Mouse (Mus musculus): ENCODE data around the gene Rtkn2. TPM values are rescaled to one million over a fixed set of nuclear protein-coding genes. Genes with fewer than 3 reads are reported as not detected.

Gene Rtkn2
- polyA plus RNA-seq, 1 experiment from 2014 or later: 8.1 TPM

DNA sequence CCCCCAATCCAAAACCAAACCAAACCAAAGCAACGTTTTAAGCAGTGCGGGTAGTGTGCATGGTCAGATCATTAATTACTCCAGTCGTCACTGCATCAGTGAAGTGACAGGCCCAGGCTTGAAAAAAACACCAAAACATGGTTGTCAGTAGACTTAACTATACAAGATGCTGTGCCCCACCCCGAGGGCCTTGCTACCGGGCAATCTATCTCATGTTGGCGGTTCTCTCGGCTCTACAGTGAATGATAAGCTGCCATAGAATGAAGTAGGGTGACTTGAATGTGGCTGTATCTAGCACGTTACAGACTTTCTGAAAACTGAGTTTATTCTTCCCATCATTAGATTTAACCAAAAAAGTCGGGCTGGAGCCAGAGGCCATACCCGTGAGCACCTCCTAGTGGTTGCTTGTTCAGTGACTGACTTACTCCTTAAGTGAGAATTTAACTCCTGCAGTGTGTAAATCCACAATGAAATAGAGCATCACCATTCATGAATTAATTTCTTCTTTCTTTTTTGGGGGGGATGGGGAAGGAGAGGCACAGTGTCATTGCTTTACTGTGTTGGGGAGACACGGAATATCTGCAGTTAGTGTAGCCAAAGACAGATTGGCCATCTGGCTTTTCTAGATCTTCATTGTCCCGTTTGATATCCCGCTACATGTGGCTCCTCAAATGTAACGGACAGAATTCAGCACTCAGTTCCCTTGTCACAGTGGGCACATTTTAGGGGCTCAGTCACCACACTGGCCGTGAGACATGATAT is 110.2 kb downstream of the Rtkn2 start:
- Histone ChIP-seq H3K36me3 (ENCODE audit: control insufficient read depth, insufficient read depth) (no peaks in the 10 kb centered on the region), H3K27ac (ENCODE audit: low read length) (no peak overlapping the region), H3K9ac (replicated peaks; ENCODE audit: low read depth, low read length) (no peak overlapping the region), H3K4me1 (replicated peaks; ENCODE audit: control insufficient read depth, insufficient read depth, low read length) (no peaks in the 10 kb centered on the region), H3K27me3 (replicated peaks; ENCODE audit: control insufficient read depth, insufficient read depth, low read length) (no peaks in the 10 kb centered on the region), H3K9me3 (ENCODE audit: control insufficient read depth, low read length) (no peaks in the 10 kb centered on the region), H3K4me2 (ENCODE audit: low read length) (no peak overlapping the region), H3K4me3 (replicated peaks; ENCODE audit: low read length) (no peak overlapping the region)
- 73% methylated on average over 15 of the region's 15 CpGs for WGBS
- ATAC-seq: no peak

DNA sequence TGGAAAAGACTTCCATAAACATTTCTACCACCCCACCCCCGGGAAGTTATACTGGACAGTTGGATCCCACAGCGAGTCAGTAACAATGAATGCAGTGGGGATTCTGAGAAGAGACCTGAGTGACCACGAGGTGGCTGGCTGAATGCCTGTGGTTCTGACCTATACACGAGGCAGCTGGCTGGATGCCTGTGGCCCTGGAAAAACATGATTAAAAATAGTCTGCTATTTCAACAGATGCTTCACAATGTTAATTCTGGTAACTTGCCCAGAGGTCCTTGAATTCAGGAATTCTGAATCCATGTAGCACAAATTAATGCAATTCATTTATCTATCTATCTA is 110.8 kb downstream of the Rtkn2 start:
- WGBS: 71% methylated on average over 4 of the region's 4 CpGs

DNA sequence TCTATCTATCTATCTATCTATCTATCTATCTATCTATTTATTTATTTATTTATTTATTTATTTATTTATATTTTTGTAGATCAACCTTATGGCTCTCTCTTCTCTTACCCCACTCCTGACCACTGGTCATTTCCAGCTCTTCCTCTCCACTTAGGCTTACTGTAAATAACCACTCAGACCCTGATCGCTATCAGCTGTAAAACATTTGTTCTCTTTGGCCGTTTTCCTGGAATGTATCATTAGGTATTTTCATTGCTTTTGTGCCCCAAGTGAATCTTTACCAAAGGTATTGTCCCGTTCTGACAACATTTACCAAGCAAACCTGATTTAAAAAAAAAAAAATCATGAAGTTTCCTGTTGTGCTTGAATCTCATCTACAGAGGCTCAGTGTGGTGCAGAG is 111.2 kb downstream of the Rtkn2 start:
- Histone ChIP-seq H3K9ac (replicated peaks; ENCODE audit: low read depth, low read length) (no peak overlapping the region), H3K27ac (ENCODE audit: low read length) (no peak overlapping the region), H3K36me3 (ENCODE audit: control insufficient read depth, insufficient read depth) (no peaks in the 10 kb centered on the region), H3K4me3 (replicated peaks; ENCODE audit: low read length) (no peak overlapping the region), H3K4me2 (ENCODE audit: low read length) (no peak overlapping the region), H3K9me3 (ENCODE audit: control insufficient read depth, low read length) (no peaks in the 10 kb centered on the region), H3K4me1 (replicated peaks; ENCODE audit: control insufficient read depth, insufficient read depth, low read length) (no peaks in the 10 kb centered on the region), H3K27me3 (replicated peaks; ENCODE audit: control insufficient read depth, insufficient read depth, low read length) (no peaks in the 10 kb centered on the region)
- 86% methylated on average over 3 of the region's 3 CpGs for WGBS
- no peak for ATAC-seq

More for the DNA sequence above, 110.8 kb downstream of the Rtkn2 start:
- H3K27ac ChIP-seq (ENCODE audit: low read length): no peak overlapping the region
- no peaks in the 10 kb centered on the region for H3K4me1 ChIP-seq (replicated peaks; ENCODE audit: control insufficient read depth, insufficient read depth, low read length)
- no peak overlapping the region for H3K4me3 ChIP-seq (replicated peaks; ENCODE audit: low read length)
- H3K9ac ChIP-seq (replicated peaks; ENCODE audit: low read depth, low read length): no peak overlapping the region
- ATAC-seq: no peak
- H3K4me2 ChIP-seq (ENCODE audit: low read length): no peak overlapping the region
- no peaks in the 10 kb centered on the region for H3K9me3 ChIP-seq (ENCODE audit: control insufficient read depth, low read length)
- H3K36me3 ChIP-seq (ENCODE audit: control insufficient read depth, insufficient read depth): no peaks in the 10 kb centered on the region
- no peaks in the 10 kb centered on the region for H3K27me3 ChIP-seq (replicated peaks; ENCODE audit: control insufficient read depth, insufficient read depth, low read length)

DNA sequence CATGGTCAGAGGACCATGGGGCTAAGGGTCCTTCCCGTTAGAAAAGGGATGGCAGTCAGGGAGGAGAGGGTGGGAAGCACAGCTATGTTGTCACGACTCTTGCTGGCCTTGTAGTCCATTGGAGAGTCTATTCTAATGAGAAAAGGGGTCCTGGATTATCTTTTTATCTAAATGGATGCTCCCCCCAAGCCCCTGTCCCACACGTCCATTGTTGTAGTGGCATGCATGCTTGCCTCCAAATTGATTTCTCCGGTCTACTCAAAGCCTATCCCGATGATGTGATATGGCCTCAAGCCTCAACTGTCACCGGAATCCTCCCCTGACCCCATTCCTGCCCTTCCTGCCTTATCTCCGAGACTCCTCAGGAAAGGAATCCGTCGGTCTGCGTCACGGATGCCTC is 111.6 kb downstream of the Rtkn2 start:
- H3K27ac ChIP-seq (ENCODE audit: low read length): no peak overlapping the region
- H3K9me3 ChIP-seq (ENCODE audit: control insufficient read depth, low read length): no peaks in the 10 kb centered on the region
- no peak for ATAC-seq
- H3K9ac ChIP-seq (replicated peaks; ENCODE audit: low read depth, low read length): no peak overlapping the region
- no peaks in the 10 kb centered on the region for H3K36me3 ChIP-seq (ENCODE audit: control insufficient read depth, insufficient read depth)
- no peak overlapping the region for H3K4me2 ChIP-seq (ENCODE audit: low read length)
- H3K4me3 ChIP-seq (replicated peaks; ENCODE audit: low read length): no peak overlapping the region
- H3K27me3 ChIP-seq (replicated peaks; ENCODE audit: control insufficient read depth, insufficient read depth, low read length): no peaks in the 10 kb centered on the region
- WGBS: 92% methylated on average over 11 of the region's 11 CpGs
- no peaks in the 10 kb centered on the region for H3K4me1 ChIP-seq (replicated peaks; ENCODE audit: control insufficient read depth, insufficient read depth, low read length)

DNA sequence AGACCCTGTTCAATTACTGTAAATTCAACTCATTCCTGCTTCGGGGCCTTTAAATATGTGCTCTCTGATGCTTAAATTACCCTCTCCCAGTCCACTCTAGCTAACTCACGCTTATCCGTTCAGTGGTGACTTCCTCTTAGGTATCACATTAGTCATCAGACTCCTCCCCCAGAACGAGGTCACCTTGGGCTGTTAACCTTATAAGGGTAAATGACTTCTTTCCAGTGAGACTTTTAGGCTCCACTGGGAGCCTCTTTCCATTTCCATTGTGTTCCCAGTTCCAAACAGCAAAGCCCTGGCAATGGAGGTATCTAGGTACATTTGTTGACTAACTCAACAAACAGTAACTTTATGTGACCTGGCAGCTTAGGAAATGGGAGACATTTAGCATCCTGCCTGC is 112.5 kb downstream of the Rtkn2 start:
- no peak overlapping the region for H3K4me3 ChIP-seq (replicated peaks; ENCODE audit: low read length)
- no peak overlapping the region for H3K27ac ChIP-seq (ENCODE audit: low read length)
- WGBS: 91% methylated on average over 4 of the region's 4 CpGs
- no peak overlapping the region for H3K4me2 ChIP-seq (ENCODE audit: low read length)
- no peak overlapping the region for H3K9ac ChIP-seq (replicated peaks; ENCODE audit: low read depth, low read length)
- H3K36me3 ChIP-seq (ENCODE audit: control insufficient read depth, insufficient read depth): no peaks in the 10 kb centered on the region
- H3K9me3 ChIP-seq (ENCODE audit: control insufficient read depth, low read length): no peaks in the 10 kb centered on the region
- H3K27me3 ChIP-seq (replicated peaks; ENCODE audit: control insufficient read depth, insufficient read depth, low read length): no peaks in the 10 kb centered on the region
- ATAC-seq: no peak
- H3K4me1 ChIP-seq (replicated peaks; ENCODE audit: control insufficient read depth, insufficient read depth, low read length): no peaks in the 10 kb centered on the region

DNA sequence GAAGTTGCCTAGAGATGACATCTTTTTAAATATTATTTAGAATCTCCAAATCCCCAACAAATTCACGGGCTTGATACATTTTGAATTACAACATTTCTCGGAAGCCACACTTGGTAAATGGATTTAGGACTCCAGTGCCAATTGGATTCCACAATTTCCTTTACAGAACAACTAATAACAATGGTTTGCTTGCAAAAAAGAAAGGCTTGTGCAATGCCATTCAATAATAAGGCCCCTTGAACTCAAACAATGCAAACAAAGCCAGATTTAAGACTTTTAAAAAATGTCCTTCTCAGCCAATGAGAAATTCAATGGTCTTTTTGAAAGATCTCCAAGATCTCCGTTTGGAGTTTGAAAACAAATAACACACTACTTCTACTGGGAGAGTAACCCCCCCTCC is 114.1 kb downstream of the Rtkn2 start:
- H3K9ac ChIP-seq (replicated peaks; ENCODE audit: low read depth, low read length): no peak overlapping the region
- no peak for ATAC-seq
- WGBS: 47% methylated on average over 3 of the region's 3 CpGs

DNA sequence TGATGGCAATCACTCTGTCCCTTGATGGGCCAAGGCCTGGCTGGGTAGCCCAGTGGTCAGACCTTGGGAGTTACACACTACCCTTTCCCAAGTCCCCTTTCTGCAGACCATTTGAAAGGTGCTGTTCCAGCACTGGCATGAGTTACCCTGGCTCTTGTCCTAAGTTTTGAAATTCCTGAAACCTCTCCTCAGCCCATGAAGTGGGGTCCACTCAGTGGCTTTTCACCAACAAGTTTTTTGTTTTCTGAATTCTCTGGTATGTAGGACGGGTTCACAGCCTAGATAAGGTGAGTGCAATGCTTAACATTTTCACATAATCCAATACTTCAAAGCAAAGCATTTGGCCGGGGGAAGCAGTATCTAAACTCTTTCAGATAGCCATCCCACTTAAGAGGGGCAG is 115.8 kb downstream of the Rtkn2 start:
- no peak overlapping the region for H3K4me2 ChIP-seq (ENCODE audit: low read length)
- ATAC-seq: no peak
- peaks cover 2% of the 10 kb centered on the region; the same call in 1 of the 2 replicates for H3K36me3 ChIP-seq (ENCODE audit: control insufficient read depth, insufficient read depth)
- H3K27ac ChIP-seq (ENCODE audit: low read length): no peak overlapping the region
- H3K4me1 ChIP-seq (replicated peaks; ENCODE audit: control insufficient read depth, insufficient read depth, low read length): no peaks in the 10 kb centered on the region
- no peak overlapping the region for H3K4me3 ChIP-seq (replicated peaks; ENCODE audit: low read length)
- 78% methylated on average over 2 of the region's 2 CpGs for WGBS
- H3K9me3 ChIP-seq (ENCODE audit: control insufficient read depth, low read length): no peaks in the 10 kb centered on the region
- H3K27me3 ChIP-seq (replicated peaks; ENCODE audit: control insufficient read depth, insufficient read depth, low read length): no peaks in the 10 kb centered on the region
- no peak overlapping the region for H3K9ac ChIP-seq (replicated peaks; ENCODE audit: low read depth, low read length)

More for the DNA sequence above, 114.1 kb downstream of the Rtkn2 start:
- Histone ChIP-seq H3K4me2 (ENCODE audit: low read length) (no peak overlapping the region), H3K9me3 (ENCODE audit: control insufficient read depth, low read length) (no peaks in the 10 kb centered on the region), H3K4me3 (replicated peaks; ENCODE audit: low read length) (no peak overlapping the region), H3K4me1 (replicated peaks; ENCODE audit: control insufficient read depth, insufficient read depth, low read length) (no peaks in the 10 kb centered on the region), H3K36me3 (ENCODE audit: control insufficient read depth, insufficient read depth) (peaks cover 2% of the 10 kb centered on the region; the same call in 1 of the 2 replicates), H3K27ac (ENCODE audit: low read length) (no peak overlapping the region), H3K27me3 (replicated peaks; ENCODE audit: control insufficient read depth, insufficient read depth, low read length) (no peaks in the 10 kb centered on the region)

DNA sequence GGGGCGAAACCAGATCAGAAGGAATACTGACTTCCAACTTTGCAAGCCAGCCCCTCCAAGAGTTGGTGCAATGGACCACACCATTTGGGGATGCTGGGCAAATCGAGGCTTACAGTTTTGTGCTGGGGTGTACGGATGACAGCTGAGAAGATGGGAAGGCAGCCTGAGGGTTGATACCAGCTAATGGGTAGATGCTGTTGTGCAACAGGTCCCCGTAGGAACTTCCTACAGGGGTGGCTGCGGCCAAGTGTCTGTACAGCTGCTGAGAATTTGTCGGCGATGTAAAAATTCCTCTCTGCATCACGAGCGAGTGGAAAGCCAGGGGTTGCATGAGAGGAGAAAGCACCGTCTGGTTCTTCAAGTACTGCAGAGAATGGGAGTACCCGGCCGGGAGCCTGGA is 117.0 kb downstream of the Rtkn2 start:
- no peaks in the 10 kb centered on the region for H3K4me1 ChIP-seq (replicated peaks; ENCODE audit: control insufficient read depth, insufficient read depth, low read length)
- ATAC-seq: no peak
- H3K9ac ChIP-seq (replicated peaks; ENCODE audit: low read depth, low read length): no peak overlapping the region
- H3K9me3 ChIP-seq (ENCODE audit: control insufficient read depth, low read length): no peaks in the 10 kb centered on the region
- H3K27ac ChIP-seq (ENCODE audit: low read length): no peak overlapping the region
- no peak overlapping the region for H3K4me3 ChIP-seq (replicated peaks; ENCODE audit: low read length)
- WGBS: 93% methylated on average over 12 of the region's 12 CpGs
- no peaks in the 10 kb centered on the region for H3K27me3 ChIP-seq (replicated peaks; ENCODE audit: control insufficient read depth, insufficient read depth, low read length)
- no peak overlapping the region for H3K4me2 ChIP-seq (ENCODE audit: low read length)
- peaks cover 2% of the 10 kb centered on the region; the same call in 1 of the 2 replicates for H3K36me3 ChIP-seq (ENCODE audit: control insufficient read depth, insufficient read depth)

DNA sequence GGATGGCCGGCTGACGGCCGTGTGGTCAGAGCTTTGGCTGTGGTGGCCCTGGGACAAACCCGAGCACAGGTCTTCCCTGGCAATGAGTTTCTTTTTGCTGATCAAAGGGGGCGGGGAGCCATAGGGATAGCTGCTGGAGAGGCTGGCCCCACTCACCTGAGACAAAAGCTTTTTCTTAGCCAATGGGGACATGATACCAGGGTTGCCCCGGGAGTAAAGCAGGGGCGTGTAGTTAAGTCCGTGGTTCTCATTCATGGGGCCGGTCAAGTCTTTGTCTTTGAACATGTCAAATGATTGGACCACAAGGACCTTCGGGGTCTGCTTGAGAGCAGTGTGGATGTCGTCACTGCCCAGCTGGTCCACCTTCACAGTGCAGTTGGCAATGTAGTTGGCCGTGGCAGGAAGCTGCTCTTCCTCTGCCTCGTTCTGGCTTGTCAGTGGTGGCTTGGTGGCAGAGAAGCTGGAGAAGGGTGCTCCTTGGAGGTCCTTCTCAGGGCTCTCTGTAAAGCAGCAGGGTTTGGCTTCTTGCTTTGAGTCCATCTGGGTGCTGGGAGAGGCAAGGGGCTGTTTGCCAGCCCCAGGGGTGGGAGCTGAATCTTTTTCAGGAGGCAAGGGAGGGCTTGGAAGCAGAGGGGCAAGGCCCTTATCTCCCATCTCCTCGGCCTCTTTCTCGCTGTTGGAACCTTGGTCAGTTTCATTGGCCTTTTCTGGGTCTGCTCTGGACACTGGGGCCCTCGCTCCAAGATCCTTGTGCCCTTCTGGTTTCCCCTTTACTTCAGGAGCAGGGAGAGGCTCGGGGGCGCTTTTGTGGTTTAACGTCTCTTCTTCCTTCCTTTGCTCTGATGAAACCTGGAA is 118.7 kb downstream of the Rtkn2 start:
- no peak overlapping the region for H3K9ac ChIP-seq (replicated peaks; ENCODE audit: low read depth, low read length)
- no peaks in the 10 kb centered on the region for H3K4me1 ChIP-seq (replicated peaks; ENCODE audit: control insufficient read depth, insufficient read depth, low read length)
- no peak overlapping the region for H3K4me2 ChIP-seq (ENCODE audit: low read length)
- no peaks in the 10 kb centered on the region for H3K27me3 ChIP-seq (replicated peaks; ENCODE audit: control insufficient read depth, insufficient read depth, low read length)
- peaks cover 2% of the 10 kb centered on the region; the same call in 1 of the 2 replicates for H3K36me3 ChIP-seq (ENCODE audit: control insufficient read depth, insufficient read depth)
- H3K9me3 ChIP-seq (ENCODE audit: control insufficient read depth, low read length): no peaks in the 10 kb centered on the region
- WGBS: 94% methylated on average over 19 of the region's 19 CpGs
- no peak overlapping the region for H3K4me3 ChIP-seq (replicated peaks; ENCODE audit: low read length)
- H3K27ac ChIP-seq (ENCODE audit: low read length): no peak overlapping the region
- no peak for ATAC-seq
